Mouse (Mus musculus) forebrain, embryonic 14.5 days (tissue): ENCODE data around the gene Anapc16. TPM values are rescaled to one million over a fixed set of nuclear protein-coding genes. Genes with fewer than 3 reads are reported as not detected.
"Not testable (repeated sequence)": the region's sequence is repeated elsewhere in the genome, so short reads cannot be mapped to it uniquely, and the experiment has no call there.

Experiments
- ATAC-seq: fragments of 200-750 bp; cut with Nextera tagmentation; 2 replicates; pipeline ENCODE4 v1.8.0; 2017; ENCODE audit warnings: mild to moderate bottlenecking, moderate library complexity
- DNase-seq: peaks from one replicate; pipeline ENCODE4 v3.0.0-alpha.2; 2015; ENCODE audit warnings: low spot score
- H3K27ac ChIP-seq: fragments of 300-500 bp; sonication (generic); 2 replicates; pipeline ENCODE4 v1.5.1; 2014; ENCODE audit warnings: low read depth, mild to moderate bottlenecking, control low read depth, low read length, moderate library complexity
- H3K27me3 ChIP-seq: fragments of 300-500 bp; sonication (generic); replicated peaks from 2 replicates; pipeline ENCODE4 v1.6.1; 2014; ENCODE audit warnings: low read length, control low read depth, mixed read lengths; ENCODE audit not compliant: control insufficient read depth, insufficient read depth
- H3K36me3 ChIP-seq: fragments of 300-500 bp; sonication (generic); 2 replicates; pipeline ENCODE4 v1.6.1; 2014; ENCODE audit warnings: low read length, control low read depth; ENCODE audit not compliant: control insufficient read depth, insufficient read depth
- H3K4me1 ChIP-seq: fragments of 300-500 bp; sonication (generic); 2 replicates; pipeline ENCODE4 v1.6.1; 2014; ENCODE audit warnings: antibody characterized with exemption, low read length, control low read depth; ENCODE audit not compliant: control insufficient read depth, insufficient read depth
- H3K4me2 ChIP-seq: fragments of 300-500 bp; sonication (generic); 2 replicates; pipeline ENCODE4 v1.6.1; 2014; ENCODE audit warnings: mild to moderate bottlenecking, control low read depth, low read length
- H3K4me3 ChIP-seq: fragments of 300-500 bp; sonication (generic); 2 replicates; pipeline ENCODE4 v1.5.1; 2014; ENCODE audit warnings: low read depth, low read length, control low read depth
- H3K9ac ChIP-seq: fragments of 300-500 bp; sonication (generic); 2 replicates; pipeline ENCODE4 v1.6.1; 2014; ENCODE audit warnings: mild to moderate bottlenecking, low read length, control low read depth, moderate library complexity
- H3K9me3 ChIP-seq: fragments of 300-500 bp; sonication (generic); replicated peaks from 2 replicates; pipeline ENCODE4 v1.6.1; 2016; ENCODE audit warnings: low read length, control low read depth, mixed read lengths; ENCODE audit not compliant: control insufficient read depth
- WGBS: fragments of 180-500 bp; shearing (Covaris S2); extraction: QIAGEN DNeasy Blood & Tissue Kit; methylation state at CpG from one replicate; pipeline ENCODE4 v1.1.7; 2014; 5-methylcytosine and 5-hydroxymethylcytosine counted together
- polyA plus RNA-seq: library from polyadenylated mRNA; unstranded; fragments of >200 nt; fragmentation: Nextera tagmentation; extraction: Ambion mirVana; gene quantifications from 2 replicates; pipeline ENCODE4 v1.2.1, GENCODE M21; 2014

Gene Anapc16
- polyA plus RNA-seq, 1 experiment from 2014 or later: 99.7 TPM

GRCm38 (mm10) chr10:60009115-60009514 is 6.2 kb upstream of the Anapc16 start:
- no peak for ATAC-seq

GRCm38 (mm10) chr10:60005264-60005663 is 2.3 kb upstream of the Anapc16 start:
- no peak overlapping the region for H3K4me3 ChIP-seq
- H3K4me2 ChIP-seq: no peak overlapping the region
- H3K27ac ChIP-seq: no peak overlapping the region
- ATAC-seq (no peak), DNase-seq (no peak)
- H3K36me3 ChIP-seq: peaks cover 13% of the 10 kb centered on the region; the same call in 1 of the 2 replicates
- H3K9me3 ChIP-seq: no peaks in the 10 kb centered on the region
- H3K27me3 ChIP-seq: no peaks in the 10 kb centered on the region
- 56% methylated on average over 2 of the region's 2 CpGs for WGBS
- H3K9ac ChIP-seq: no peak overlapping the region
- peaks cover 15% of the 10 kb centered on the region for H3K4me1 ChIP-seq

More at GRCm38 (mm10) chr10:60009115-60009514, 6.2 kb upstream of the Anapc16 start:
- H3K27ac ChIP-seq: no peak overlapping the region
- H3K27me3 ChIP-seq: no peaks in the 10 kb centered on the region
- 86% methylated on average over 3 of the region's 3 CpGs for WGBS
- no peaks in the 10 kb centered on the region for H3K9me3 ChIP-seq
- H3K4me2 ChIP-seq: no peak overlapping the region
- H3K4me1 ChIP-seq: peaks cover 2% of the 10 kb centered on the region; the same call in 1 of the 2 replicates
- DNase-seq: no peak
- no peak overlapping the region for H3K9ac ChIP-seq
- H3K4me3 ChIP-seq: no peak overlapping the region
- peaks cover 21% of the 10 kb centered on the region for H3K36me3 ChIP-seq

- H3K9me3 ChIP-seq: no peaks in the 10 kb centered on the region
- H3K4me1 ChIP-seq: peaks cover 15% of the 10 kb centered on the region
- H3K36me3 ChIP-seq: peaks cover 13% of the 10 kb centered on the region; the same call in 1 of the 2 replicates
- H3K9ac ChIP-seq: peak overlapping the region; percentile 79
- H3K27me3 ChIP-seq: no peaks in the 10 kb centered on the region
- H3K4me3 ChIP-seq: peak overlapping the region; percentile 69
- H3K27ac ChIP-seq: peak overlapping the region; percentile 99
- ATAC-seq (no peak), DNase-seq (no peak)
- 67% methylated on average over 9 of the region's 9 CpGs for WGBS
- peak overlapping the region; percentile 72 for H3K4me2 ChIP-seq
Measured at GRCm38 (mm10) chr10:60003847-60004246, 912 bp upstream of the Anapc16 start.

GRCm38 (mm10) chr10:60003213-60003752 is 348 bp upstream of the Anapc16 start:
- Histone ChIP-seq H3K27ac (peak overlapping the region; percentile 99), H3K36me3 (peaks cover 13% of the 10 kb centered on the region; the same call in 1 of the 2 replicates), H3K4me1 (peaks cover 15% of the 10 kb centered on the region), H3K27me3 (no peaks in the 10 kb centered on the region), H3K9ac (peak overlapping the region; percentile 79), H3K9me3 (no peaks in the 10 kb centered on the region), H3K4me2 (peak overlapping the region; percentile 72), H3K4me3 (peak overlapping the region; percentile 69)
- under 1% methylated on average over 21 of the region's 21 CpGs for WGBS
- DNase-seq: no peak
- no peak; the same call in 1 of the 2 replicates for ATAC-seq

GRCm38 (mm10) chr10:60002203-60002602 is 732 bp downstream of the Anapc16 start:
- H3K9ac ChIP-seq: peak overlapping the region; percentile 79
- ATAC-seq (no peak), DNase-seq (no peak)
- H3K4me1 ChIP-seq: peaks cover 15% of the 10 kb centered on the region
- no peaks in the 10 kb centered on the region for H3K9me3 ChIP-seq
- WGBS: 4% methylated on average over 12 of the region's 12 CpGs
- H3K36me3 ChIP-seq: peaks cover 6% of the 10 kb centered on the region; the same call in 1 of the 2 replicates
- H3K4me3 ChIP-seq: peak overlapping the region; percentile 69
- no peaks in the 10 kb centered on the region for H3K27me3 ChIP-seq
- peak overlapping the region; percentile 99 for H3K27ac ChIP-seq
- peak overlapping the region; percentile 72 for H3K4me2 ChIP-seq

GRCm38 (mm10) chr10:60001663-60002062 is 1.3 kb downstream of the Anapc16 start:
- WGBS: 82% methylated on average over 8 of the region's 8 CpGs
- not testable (repeated sequence) for H3K9ac ChIP-seq, H3K27ac ChIP-seq, H3K9me3 ChIP-seq, ATAC-seq, H3K27me3 ChIP-seq, H3K36me3 ChIP-seq, DNase-seq
- Histone ChIP-seq H3K4me1 (peaks cover 15% of the 10 kb centered on the region), H3K4me3 (peak overlapping the region; percentile 69), H3K4me2 (peak overlapping the region; percentile 72)

- ATAC-seq (no peak), DNase-seq (no peak)
- 93% methylated on average over 3 of the region's 3 CpGs for WGBS
Measured at GRCm38 (mm10) chr10:59999057-59999456, 3.9 kb downstream of the Anapc16 start.

GRCm38 (mm10) chr10:59997591-59997990 is 5.3 kb downstream of the Anapc16 start:
- peaks cover 8% of the 10 kb centered on the region for H3K4me1 ChIP-seq
- no peaks in the 10 kb centered on the region for H3K27me3 ChIP-seq
- 14% methylated on average over 7 of the region's 7 CpGs for WGBS
- no peak overlapping the region for H3K4me3 ChIP-seq
- H3K27ac ChIP-seq: no peak overlapping the region
- ATAC-seq (no peak), DNase-seq (peak; percentile 85)
- no peak overlapping the region for H3K4me2 ChIP-seq
- no peak overlapping the region for H3K9ac ChIP-seq
- peaks cover 32% of the 10 kb centered on the region for H3K36me3 ChIP-seq
- no peaks in the 10 kb centered on the region for H3K9me3 ChIP-seq

More at GRCm38 (mm10) chr10:59999057-59999456, 3.9 kb downstream of the Anapc16 start:
- Histone ChIP-seq H3K4me2 (no peak overlapping the region), H3K36me3 (peaks cover 25% of the 10 kb centered on the region), H3K27me3 (no peaks in the 10 kb centered on the region), H3K27ac (no peak overlapping the region), H3K9me3 (no peaks in the 10 kb centered on the region), H3K9ac (no peak overlapping the region), H3K4me1 (peaks cover 14% of the 10 kb centered on the region), H3K4me3 (no peak overlapping the region)

- H3K4me3 ChIP-seq: no peak overlapping the region
- no peaks in the 10 kb centered on the region for H3K27me3 ChIP-seq
- no peaks in the 10 kb centered on the region for H3K4me1 ChIP-seq
- H3K4me2 ChIP-seq: no peak overlapping the region
- DNase-seq (no peak), ATAC-seq (no peak)
- no peak overlapping the region for H3K27ac ChIP-seq
- H3K9ac ChIP-seq: no peak overlapping the region
- 98% methylated on average over 6 of the region's 6 CpGs for WGBS
- H3K9me3 ChIP-seq: no peaks in the 10 kb centered on the region
- H3K36me3 ChIP-seq: peaks cover 35% of the 10 kb centered on the region
Measured at GRCm38 (mm10) chr10:59995889-59996288, 7.0 kb downstream of the Anapc16 start.
